Mouse (Mus musculus) hindbrain, embryonic 13.5 days (tissue): Measurements from ENCODE around the gene Strc. TPM values are rescaled to one million over a fixed set of nuclear protein-coding genes. Genes with fewer than 3 reads are reported as not detected.

Source experiments
- ATAC-seq: fragments of 200-750 bp; cut with Nextera tagmentation; 2 replicates; pipeline ENCODE4 v1.8.0; 2017; ENCODE audit warnings: moderate TSS enrichment; ENCODE audit not compliant: low FRiP score
- H3K27ac ChIP-seq: fragments of 300-500 bp; sonication (generic); 2 replicates; pipeline ENCODE4 v1.5.1; 2015; ENCODE audit warnings: inconsistent platforms, mild to moderate bottlenecking, moderate library complexity
- H3K27me3 ChIP-seq: fragments of 300-500 bp; sonication (generic); 2 replicates; pipeline ENCODE4 v1.6.1; 2015; ENCODE audit warnings: mild to moderate bottlenecking, inconsistent platforms
- H3K36me3 ChIP-seq: fragments of 300-500 bp; sonication (generic); 2 replicates; pipeline ENCODE4 v1.6.1; 2015; ENCODE audit warnings: mild to moderate bottlenecking, inconsistent platforms
- H3K4me1 ChIP-seq: fragments of 300-500 bp; sonication (generic); replicated peaks from 2 replicates; pipeline ENCODE4 v1.6.1; 2015; ENCODE audit warnings: inconsistent platforms
- H3K4me2 ChIP-seq: fragments of 300-500 bp; sonication (generic); 2 replicates; pipeline ENCODE4 v1.6.1; 2015; ENCODE audit warnings: inconsistent platforms, mild to moderate bottlenecking, moderate library complexity
- H3K4me3 ChIP-seq: fragments of 300-500 bp; sonication (generic); 2 replicates; pipeline ENCODE4 v1.5.1; 2015; ENCODE audit warnings: mild to moderate bottlenecking, inconsistent platforms
- H3K9ac ChIP-seq: fragments of 300-500 bp; sonication (generic); 2 replicates; pipeline ENCODE4 v1.6.1; 2015; ENCODE audit warnings: mild to moderate bottlenecking, inconsistent platforms
- H3K9me3 ChIP-seq: fragments of 300-500 bp; sonication (generic); 2 replicates; pipeline ENCODE4 v1.6.1; 2016; ENCODE audit warnings: inconsistent platforms
- WGBS: fragments of 180-500 bp; shearing (Covaris S2); methylation state at CpG from one replicate; pipeline ENCODE4 v1.1.7; 2015; 5-methylcytosine and 5-hydroxymethylcytosine counted together
- polyA plus RNA-seq: library from polyadenylated mRNA; unstranded; fragments of >200 nt; fragmentation: Nextera tagmentation; extraction: Ambion mirVana; gene quantifications from 2 replicates; pipeline ENCODE4 v1.2.1, GENCODE M21; 2015

Strc gene
- polyA plus RNA-seq, 1 experiment from 2014 or later = not detected

GRCm38 (mm10) chr2:121353156-121353555, 33.8 kb downstream of the Strc start:
- H3K9ac ChIP-seq = no peak overlapping the region
- no peak overlapping the region for H3K27ac ChIP-seq
- no peak overlapping the region for H3K4me3 ChIP-seq
- H3K36me3 ChIP-seq = peaks cover 20% of the 10 kb centered on the region
- whole genome bisulfite sequencing = 66% methylated on average over 8 of the region's 8 CpGs
- ATAC-seq = no peak
- no peak overlapping the region for H3K4me2 ChIP-seq
- no peaks in the 10 kb centered on the region for H3K9me3 ChIP-seq
- peaks cover 23% of the 10 kb centered on the region for H3K27me3 ChIP-seq
- H3K4me1 ChIP-seq = peaks cover 15% of the 10 kb centered on the region

- H3K36me3 ChIP-seq = peaks cover 68% of the 10 kb centered on the region
- ATAC-seq = no peak
- no peaks in the 10 kb centered on the region for H3K27me3 ChIP-seq
Measured at GRCm38 (mm10) chr2:121339057-121339456, 47.9 kb downstream of the Strc start.

GRCm38 (mm10) chr2:121329492-121329891, 57.5 kb downstream of the Strc start:
- 92% methylated on average over 2 of the region's 2 CpGs for WGBS
- H3K36me3 ChIP-seq = peaks cover 61% of the 10 kb centered on the region
- no peak for ATAC-seq

More at GRCm38 (mm10) chr2:121339057-121339456, 47.9 kb downstream of the Strc start:
- H3K9ac ChIP-seq = no peak overlapping the region
- H3K4me3 ChIP-seq = no peak overlapping the region
- H3K4me2 ChIP-seq = no peak overlapping the region
- peaks cover 5% of the 10 kb centered on the region; the same call in 1 of the 2 replicates for H3K9me3 ChIP-seq
- no peak overlapping the region for H3K27ac ChIP-seq
- no peaks in the 10 kb centered on the region for H3K4me1 ChIP-seq

GRCm38 (mm10) chr2:121323693-121324470, 63.1 kb downstream of the Strc start:
- no peak for ATAC-seq
- no peak overlapping the region for H3K4me3 ChIP-seq
- H3K4me2 ChIP-seq = no peak overlapping the region
- no peaks in the 10 kb centered on the region for H3K27me3 ChIP-seq
- peaks cover 42% of the 10 kb centered on the region for H3K36me3 ChIP-seq
- H3K9me3 ChIP-seq = no peaks in the 10 kb centered on the region
- WGBS = 91% methylated on average over 10 of the region's 10 CpGs
- no peaks in the 10 kb centered on the region for H3K4me1 ChIP-seq
- H3K27ac ChIP-seq = no peak overlapping the region
- H3K9ac ChIP-seq = no peak overlapping the region

More at GRCm38 (mm10) chr2:121329492-121329891, 57.5 kb downstream of the Strc start:
- Histone ChIP-seq H3K4me1 (no peaks in the 10 kb centered on the region), H3K27me3 (no peaks in the 10 kb centered on the region), H3K4me3 (no peak overlapping the region), H3K4me2 (no peak overlapping the region), H3K9me3 (no peaks in the 10 kb centered on the region), H3K9ac (no peak overlapping the region), H3K27ac (no peak overlapping the region)

GRCm38 (mm10) chr2:121323041-121323440, 63.9 kb downstream of the Strc start:
- Histone ChIP-seq H3K27me3 (no peaks in the 10 kb centered on the region), H3K27ac (no peak overlapping the region), H3K9me3 (no peaks in the 10 kb centered on the region), H3K4me2 (no peak overlapping the region), H3K4me1 (no peaks in the 10 kb centered on the region), H3K9ac (no peak overlapping the region), H3K4me3 (no peak overlapping the region), H3K36me3 (peaks cover 47% of the 10 kb centered on the region)
- 91% methylated on average over 10 of the region's 10 CpGs for WGBS
- no peak for ATAC-seq

GRCm38 (mm10) chr2:121316278-121316677, 70.7 kb downstream of the Strc start:
- Histone ChIP-seq H3K4me1 (no peaks in the 10 kb centered on the region), H3K9ac (no peak overlapping the region), H3K27me3 (no peaks in the 10 kb centered on the region), H3K36me3 (peaks cover 50% of the 10 kb centered on the region), H3K4me2 (no peak overlapping the region), H3K4me3 (no peak overlapping the region), H3K27ac (no peak overlapping the region), H3K9me3 (no peaks in the 10 kb centered on the region)
- 77% methylated on average over 8 of the region's 8 CpGs for WGBS
- no peak for ATAC-seq

Other genes starting within 250 kb of the Strc start
- 32.0 and 33.0 TPM in 2 replicates for gene Adal, start 246.7 kb downstream of the Strc start, polyA plus RNA-seq
- gene Lcmt2, start 246.5 kb downstream of the Strc start, polyA plus RNA-seq = 23.9 and 24.5 TPM in 2 replicates
- gene Tubgcp4, start 216.5 kb downstream of the Strc start, polyA plus RNA-seq = 55.4 and 56.3 TPM in 2 replicates
- gene Zscan29, start 216.0 kb downstream of the Strc start, polyA plus RNA-seq = 8.3 and 9.9 TPM in 2 replicates
- 179 and 194 TPM in 2 replicates for gene Trp53bp1, start 115.8 kb downstream of the Strc start, polyA plus RNA-seq
- 16.1 and 20.0 TPM in 2 replicates for gene Map1a, start 97.6 kb downstream of the Strc start, polyA plus RNA-seq
- 18.6 and 19.3 TPM in 2 replicates for gene Ppip5k1, start 31.8 kb downstream of the Strc start, polyA plus RNA-seq
- 49.1 and 50.5 TPM in 2 replicates for gene Ckmt1, start 29.5 kb downstream of the Strc start, polyA plus RNA-seq
- 386 and 398 TPM in 2 replicates for gene Pdia3, start 26.6 kb upstream of the Strc start, polyA plus RNA-seq
- 5.7 and 6.8 TPM in 2 replicates for gene Catsper2, start 26.6 kb upstream of the Strc start, polyA plus RNA-seq
- 2.5 and 2.8 TPM in 2 replicates for gene Ell3, start 57.1 kb upstream of the Strc start, polyA plus RNA-seq
- gene Serf2, start 62.0 kb upstream of the Strc start, polyA plus RNA-seq = 391 and 404 TPM in 2 replicates
- gene Hypk, start 66.1 kb upstream of the Strc start, polyA plus RNA-seq = 111 and 119 TPM in 2 replicates
- gene Serinc4, start 69.6 kb upstream of the Strc start, polyA plus RNA-seq = 1.3 TPM in 2 replicates
- gene Mfap1b, start 86.9 kb upstream of the Strc start, polyA plus RNA-seq = 79.2 and 79.7 TPM in 2 replicates
- gene Mfap1a, start 119.5 kb upstream of the Strc start, polyA plus RNA-seq = 34.8 and 36.4 TPM in 2 replicates
- gene Wdr76, start 119.6 kb upstream of the Strc start, polyA plus RNA-seq = 5.1 and 5.8 TPM in 2 replicates